Mouse (Mus musculus) embryonic facial prominence, embryonic 11.5 days (tissue): ENCODE results near the gene Olfr761. TPM values are rescaled to one million over a fixed set of nuclear protein-coding genes. Genes with fewer than 3 reads are reported as not detected.
A peak's percentile ranks its signal among the peaks of the same experiment; 100 is the strongest.
"Not testable (repeated sequence)": the region's sequence is repeated elsewhere in the genome, so short reads cannot be mapped to it uniquely, and the experiment has no call there.

Experiments
- ATAC-seq: fragments of 200-750 bp; cut with Nextera tagmentation; replicated peaks from 2 replicates; pipeline ENCODE4 v1.8.0; 2017; ENCODE audit warnings: low read depth; ENCODE audit not compliant: insufficient number of reproducible peaks, low FRiP score, low TSS enrichment
- DNase-seq: peaks from one replicate; pipeline ENCODE4 v3.0.0-alpha.2; 2015; ENCODE audit warnings: low spot score
- H3K27ac ChIP-seq: fragments of 300-500 bp; sonication (generic); replicated peaks from 2 replicates; pipeline ENCODE4 v1.5.1; 2014; ENCODE audit warnings: mild to moderate bottlenecking, low read depth, low read length, control low read depth
- H3K27me3 ChIP-seq: fragments of 300-500 bp; sonication (generic); 2 replicates; pipeline ENCODE4 v1.6.1; 2014; ENCODE audit warnings: mild to moderate bottlenecking, low read length, moderate library complexity, mixed read lengths; ENCODE audit not compliant: control insufficient read depth, insufficient read depth
- H3K36me3 ChIP-seq: fragments of 300-500 bp; sonication (generic); replicated peaks from 2 replicates; pipeline ENCODE4 v1.6.1; 2014; ENCODE audit warnings: low read depth, mild to moderate bottlenecking, low read length, moderate library complexity, mixed read lengths; ENCODE audit not compliant: control insufficient read depth, insufficient read depth
- H3K4me1 ChIP-seq: fragments of 300-500 bp; sonication (generic); 2 replicates; pipeline ENCODE4 v1.6.1; 2014; ENCODE audit warnings: low read length, mixed read lengths; ENCODE audit not compliant: control insufficient read depth, insufficient read depth
- H3K4me2 ChIP-seq: fragments of 300-500 bp; sonication (generic); 2 replicates; pipeline ENCODE4 v1.6.1; 2014; ENCODE audit warnings: low read depth, mild to moderate bottlenecking, control low read depth, low read length, moderate library complexity
- H3K4me3 ChIP-seq: fragments of 300-500 bp; sonication (generic); 2 replicates; pipeline ENCODE4 v1.5.1; 2014; ENCODE audit warnings: low read depth, low read length, control low read depth
- H3K9ac ChIP-seq: fragments of 300-500 bp; sonication (generic); replicated peaks from 2 replicates; pipeline ENCODE4 v1.6.1; 2014; ENCODE audit warnings: mild to moderate bottlenecking, control low read depth, low read length
- H3K9me3 ChIP-seq: fragments of 300-500 bp; sonication (generic); replicated peaks from 2 replicates; pipeline ENCODE4 v1.6.1; 2016; ENCODE audit warnings: mild to moderate bottlenecking, low read length, inconsistent platforms, mixed read lengths; ENCODE audit not compliant: control insufficient read depth
- WGBS: fragments of 180-500 bp; shearing (Covaris S2); extraction: QIAGEN DNeasy Blood & Tissue Kit; methylation state at CpG from one replicate; pipeline ENCODE4 v1.1.7; 2014; 5-methylcytosine and 5-hydroxymethylcytosine counted together
- polyA plus RNA-seq: library from polyadenylated mRNA; unstranded; fragments of >200 nt; fragmentation: Nextera tagmentation; extraction: Ambion mirVana; gene quantifications from 2 replicates; pipeline ENCODE4 v1.2.1, GENCODE M21; 2014

Gene Olfr761
- polyA plus RNA-seq, result not detected in 2 replicates

- Histone ChIP-seq H3K27me3 (no peaks in the 10 kb centered on the region), H3K27ac (no peak within 1 kb of the TSS), H3K9me3 (no peaks in the 10 kb centered on the region), H3K4me3 (no peak within 1 kb of the TSS), H3K4me1 (no peaks in the 10 kb centered on the region), H3K9ac (no peak within 1 kb of the TSS), H3K36me3 (no peaks in the 10 kb centered on the region), H3K4me2 (no peak within 1 kb of the TSS)
- no peak for ATAC-seq
- 81% methylated on average over 2 of the region's 2 CpGs for WGBS
- no peak for DNase-seq
These were observed at the start of gene Olfr761 for GRCm38 (mm10) chr17:37952979-37953378. TSS of gene Olfr761 (minus strand) at chr17:37953079.

- DNase-seq, result peak; percentile 6
- H3K4me3 ChIP-seq, result no peak overlapping the region
- WGBS, result 61% methylated on average over 10 of the region's 10 CpGs
- no peak overlapping the region for H3K4me2 ChIP-seq
- H3K36me3 ChIP-seq, result no peaks in the 10 kb centered on the region
- H3K9ac ChIP-seq, result no peak overlapping the region
- no peaks in the 10 kb centered on the region for H3K4me1 ChIP-seq
- H3K27ac ChIP-seq, result no peak overlapping the region
- no peaks in the 10 kb centered on the region for H3K9me3 ChIP-seq
- ATAC-seq, result no peak
- no peaks in the 10 kb centered on the region for H3K27me3 ChIP-seq
These were observed 42.9 kb upstream of the Olfr761 start for GRCm38 (mm10) chr17:37995635-37996307.

GRCm38 (mm10) chr17:37990453-37990961 lies 37.6 kb upstream of the Olfr761 start:
- Histone ChIP-seq H3K4me3 (no peak overlapping the region), H3K4me2 (no peak overlapping the region), H3K27ac (no peak overlapping the region), H3K27me3 (no peaks in the 10 kb centered on the region), H3K36me3 (no peaks in the 10 kb centered on the region), H3K9me3 (no peaks in the 10 kb centered on the region), H3K9ac (no peak overlapping the region), H3K4me1 (no peaks in the 10 kb centered on the region)
- ATAC-seq, result no peak
- DNase-seq, result no peak
- 46% methylated on average over 3 of the region's 3 CpGs for WGBS

GRCm38 (mm10) chr17:37973591-37973990 lies 20.7 kb upstream of the Olfr761 start:
- Histone ChIP-seq H3K4me2 (no peak overlapping the region), H3K4me1 (no peaks in the 10 kb centered on the region), H3K27me3 (no peaks in the 10 kb centered on the region), H3K27ac (no peak overlapping the region), H3K9ac (no peak overlapping the region), H3K36me3 (no peaks in the 10 kb centered on the region), H3K9me3 (no peaks in the 10 kb centered on the region), H3K4me3 (no peak overlapping the region)
- ATAC-seq (no peak), DNase-seq (no peak)
- 89% methylated on average over 3 of the region's 3 CpGs for WGBS

GRCm38 (mm10) chr17:37920248-37920647 lies 32.6 kb downstream of the Olfr761 start, which contains the start of gene Olfr128:
TSS of gene Olfr128 (plus strand) at chr17:37920548.
- DNase-seq, result no peak
- H3K9me3 ChIP-seq, result no peaks in the 10 kb centered on the region
- H3K4me3 ChIP-seq, result no peak within 1 kb of the TSS

GRCm38 (mm10) chr17:37906821-37907220 lies 46.1 kb downstream of the Olfr761 start:
- not testable (repeated sequence) for H3K27ac ChIP-seq, H3K36me3 ChIP-seq, DNase-seq, H3K9ac ChIP-seq, ATAC-seq, H3K4me1 ChIP-seq, H3K9me3 ChIP-seq, H3K27me3 ChIP-seq, H3K4me2 ChIP-seq, H3K4me3 ChIP-seq
- WGBS, result 69% methylated on average over 8 of the region's 8 CpGs

More at GRCm38 (mm10) chr17:37920248-37920647, 32.6 kb downstream of the Olfr761 start, which contains the start of gene Olfr128:
- ATAC-seq, result no peak
- Histone ChIP-seq H3K36me3 (no peaks in the 10 kb centered on the region), H3K9ac (no peak within 1 kb of the TSS), H3K27me3 (no peaks in the 10 kb centered on the region), H3K4me2 (no peak within 1 kb of the TSS), H3K4me1 (no peaks in the 10 kb centered on the region), H3K27ac (no peak within 1 kb of the TSS)

Other genes with a start within 250 kb of the Olfr761 start
- gene Olfr120, start 231.3 kb downstream of the Olfr761 start, polyA plus RNA-seq, result not detected in 2 replicates
- not detected in 2 replicates for gene Olfr121, start 204.2 kb downstream of the Olfr761 start, polyA plus RNA-seq
- not detected in 2 replicates for gene Olfr122, start 184.5 kb downstream of the Olfr761 start, polyA plus RNA-seq
- gene Olfr123, start 159.6 kb downstream of the Olfr761 start, polyA plus RNA-seq, result not detected in 2 replicates
- not detected in 2 replicates for gene Olfr124, start 153.2 kb downstream of the Olfr761 start, polyA plus RNA-seq
- not detected in 2 replicates for gene Olfr125, start 120.1 kb downstream of the Olfr761 start, polyA plus RNA-seq
- not detected in 2 replicates for gene Olfr126, start 105.6 kb downstream of the Olfr761 start, polyA plus RNA-seq
- gene Olfr127, start 52.6 kb downstream of the Olfr761 start, polyA plus RNA-seq, result not detected in 2 replicates
- not detected in 2 replicates for gene Olfr128, start 32.5 kb downstream of the Olfr761 start, polyA plus RNA-seq
- not detected in 2 replicates for gene Olfr129, start 107.0 kb upstream of the Olfr761 start, polyA plus RNA-seq
- not detected in 2 replicates for gene Olfr130, start 110.8 kb upstream of the Olfr761 start, polyA plus RNA-seq
- gene Olfr131, start 135.6 kb upstream of the Olfr761 start, polyA plus RNA-seq, result not detected in 2 replicates
- gene Olfr132, start 181.4 kb upstream of the Olfr761 start, polyA plus RNA-seq, result not detected in 2 replicates
- gene Olfr133, start 192.2 kb upstream of the Olfr761 start, polyA plus RNA-seq, result not detected in 2 replicates
- not detected in 2 replicates for gene Olfr134, start 218.3 kb upstream of the Olfr761 start, polyA plus RNA-seq